Mouse (Mus musculus) frontal cortex, postnatal 14 days (tissue): ENCODE data around the gene Vav2.

ENCODE experiments used
- DNase-seq, 2 experiments: peaks; one replicate each; pipeline ENCODE4 v3.0.0; 2022; ENCODE audit warnings: low spot score in 2 of 2

Vav2 gene

GRCm38 (mm10) chr2:27441767-27442707, 15.2 kb upstream of the Vav2 start, which contains the start of gene Brd3os:
TSS of gene Brd3os (plus strand) at chr2:27442324.
- peak; percentile 92 for DNase-seq

GRCm38 (mm10) chr2:27438281-27438680, 11.4 kb upstream of the Vav2 start:
- DNase-seq, result no peak

- DNase-seq, result no peak
Observed at GRCm38 (mm10) chr2:27437876-27438275, 11.0 kb upstream of the Vav2 start.

GRCm38 (mm10) chr2:27432599-27432998, 5.8 kb upstream of the Vav2 start:
- no peak for DNase-seq

- DNase-seq, result peak; percentile 52 to 56
Observed at GRCm38 (mm10) chr2:27430621-27431020, 3.8 kb upstream of the Vav2 start.

- peak; percentile 69 to 85 for DNase-seq
Observed at GRCm38 (mm10) chr2:27428071-27428470, 1.2 kb upstream of the Vav2 start.

- no peak for DNase-seq
Observed at GRCm38 (mm10) chr2:27426406-27426854, 403 bp downstream of the Vav2 start.

- no peak for DNase-seq
Observed at GRCm38 (mm10) chr2:27425751-27426405, 955 bp downstream of the Vav2 start.

GRCm38 (mm10) chr2:27425161-27425611, 1.6 kb downstream of the Vav2 start:
- no peak for DNase-seq

GRCm38 (mm10) chr2:27423596-27423995, 3.2 kb downstream of the Vav2 start:
- no peak for DNase-seq

GRCm38 (mm10) chr2:27421293-27422068, 5.4 kb downstream of the Vav2 start:
- DNase-seq, result no peak

- DNase-seq, result no peak
Observed at GRCm38 (mm10) chr2:27418577-27419070, 8.2 kb downstream of the Vav2 start.

- DNase-seq, result no peak
Observed at GRCm38 (mm10) chr2:27417648-27418153, 9.1 kb downstream of the Vav2 start.

GRCm38 (mm10) chr2:27416425-27416824, 10.4 kb downstream of the Vav2 start:
- no peak for DNase-seq

GRCm38 (mm10) chr2:27415060-27415783, 11.6 kb downstream of the Vav2 start:
- DNase-seq, result no peak

- DNase-seq, result no peak
Observed at GRCm38 (mm10) chr2:27413936-27414657, 12.7 kb downstream of the Vav2 start.

- no peak for DNase-seq
Observed at GRCm38 (mm10) chr2:27413582-27413935, 13.3 kb downstream of the Vav2 start.

- no peak for DNase-seq
Observed at GRCm38 (mm10) chr2:27412245-27412800, 14.5 kb downstream of the Vav2 start.

- DNase-seq, result no peak
Observed at GRCm38 (mm10) chr2:27411688-27412174, 15.1 kb downstream of the Vav2 start.
